Mouse (Mus musculus) G1E (cell line): ENCODE measurements around the gene Grb2.

Source experiments
- CTCF ChIP-seq: IDR thresholded peaks from 2 replicates; pipeline ENCODE4 v1.5.1; 2012; ENCODE audit warnings: low read depth, low read length, inconsistent platforms, mixed read lengths
- POLR2AphosphoS5 ChIP-seq: IDR thresholded peaks from 2 replicates; pipeline ENCODE4 v1.6.1; 2012; ENCODE audit warnings: low read depth, low read length, inconsistent platforms; ENCODE audit not compliant: insufficient replicate concordance
- TAL1 ChIP-seq: conservative IDR thresholded peaks from 2 replicates; pipeline ENCODE4 v1.6.1; 2012; ENCODE audit warnings: low read depth, low read length, inconsistent platforms, mixed read lengths

DNA sequence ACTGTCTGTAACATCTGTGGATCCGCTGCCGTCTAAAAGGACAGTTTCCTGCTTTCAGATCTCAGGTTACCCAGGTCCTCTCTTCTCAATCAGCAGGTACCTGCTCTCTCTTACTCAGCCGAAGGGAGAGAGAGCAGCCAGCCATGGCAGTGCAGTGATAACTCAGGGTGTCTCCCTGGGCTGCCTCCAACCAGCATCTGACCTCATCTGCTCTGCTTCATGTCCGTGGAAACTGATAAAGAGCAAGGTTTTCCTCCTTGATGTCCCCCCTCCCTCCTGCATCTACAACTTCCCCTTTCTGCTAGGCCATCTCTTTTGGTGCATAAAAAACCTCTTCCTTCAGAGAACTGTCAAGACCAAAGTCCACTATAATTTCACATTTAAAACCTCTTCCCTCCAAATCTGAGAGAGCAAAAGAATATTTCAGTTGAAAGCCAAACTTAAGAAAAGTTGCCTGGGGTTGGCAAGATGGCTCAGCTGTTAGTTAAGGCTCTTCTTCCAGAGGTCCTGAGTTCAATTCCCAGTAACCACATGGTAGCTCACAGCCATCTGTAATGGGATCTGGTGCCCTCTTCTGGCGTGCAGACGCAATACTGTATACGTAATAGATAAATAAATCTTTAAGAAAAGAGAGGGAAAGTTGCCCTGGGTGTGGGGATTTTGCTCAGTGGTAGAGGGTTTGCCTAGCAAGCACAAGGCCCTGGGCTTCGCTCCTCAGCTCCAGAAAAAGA is 9.4 kb upstream of the Grb2 start:
- TF ChIP-seq POLR2AphosphoS5, result no peak
- peak; percentile 62 for TF ChIP-seq TAL1
- 0 out of 2 replicates have a peak, but pooled peaks have one; percentile 18 for TF ChIP-seq CTCF
